Mouse (Mus musculus): Measurements from ENCODE around the gene Pou3f1.
"Not testable (repeated sequence)": the region's sequence is repeated elsewhere in the genome, so short reads cannot be mapped to it uniquely, and the experiment has no call there.

The Pou3f1 gene

GRCm38 (mm10) chr4:124685897-124686402 is 29.3 kb downstream of the Pou3f1 start:
- no peak for ATAC-seq (ENCODE audit: low TSS enrichment)

DNA sequence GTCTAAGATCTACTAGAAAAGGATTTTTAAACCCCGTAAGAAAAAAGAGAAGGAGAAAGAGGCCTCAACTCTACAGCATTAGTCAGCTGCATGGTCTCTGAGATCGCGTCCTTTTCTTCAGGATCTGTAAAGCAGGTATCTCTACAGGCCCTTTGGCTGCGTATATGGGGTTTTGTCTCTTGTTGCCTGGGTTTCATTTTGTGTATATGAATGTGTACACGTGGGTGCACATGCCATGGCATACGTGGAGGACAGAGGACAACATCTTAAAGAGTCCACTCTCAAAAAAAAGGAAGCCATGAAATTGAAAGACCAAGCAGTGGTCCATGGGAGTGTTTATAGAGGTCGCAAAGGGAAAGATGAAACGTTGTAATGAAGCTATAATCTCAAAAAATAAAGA is 34.8 kb downstream of the Pou3f1 start:
- ATAC-seq (ENCODE audit: low TSS enrichment), result no peak

DNA sequence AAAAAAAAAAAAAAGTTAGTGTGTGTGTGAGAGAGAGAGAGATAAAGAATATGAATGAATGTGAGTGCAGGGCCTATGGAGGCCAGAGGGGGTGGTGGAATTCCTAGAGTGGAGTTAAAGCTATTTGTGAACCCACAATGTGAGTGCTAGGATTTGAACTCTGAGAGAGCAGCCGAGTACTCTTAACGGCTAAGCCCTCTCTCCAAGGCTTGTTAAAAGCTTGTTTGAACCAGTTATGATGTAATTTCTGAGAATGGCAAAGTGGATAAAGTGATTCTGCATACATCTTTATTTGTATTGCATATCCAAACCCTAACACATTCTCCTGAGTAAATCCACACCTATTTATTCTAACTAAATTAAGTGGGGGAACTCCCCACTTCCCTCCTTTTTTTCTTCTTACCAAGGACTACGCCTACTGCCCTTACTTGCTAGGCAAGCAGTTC is 35.8 kb downstream of the Pou3f1 start:
- no peak for ATAC-seq (ENCODE audit: low TSS enrichment)

- peak; percentile 100 for ATAC-seq (ENCODE audit: low TSS enrichment)
Measured at GRCm38 (mm10) chr4:124693135-124693894, 36.7 kb downstream of the Pou3f1 start, which contains the start of gene Utp11. Gene Utp11, minus strand, starts transcription at chr4:124693600.

DNA sequence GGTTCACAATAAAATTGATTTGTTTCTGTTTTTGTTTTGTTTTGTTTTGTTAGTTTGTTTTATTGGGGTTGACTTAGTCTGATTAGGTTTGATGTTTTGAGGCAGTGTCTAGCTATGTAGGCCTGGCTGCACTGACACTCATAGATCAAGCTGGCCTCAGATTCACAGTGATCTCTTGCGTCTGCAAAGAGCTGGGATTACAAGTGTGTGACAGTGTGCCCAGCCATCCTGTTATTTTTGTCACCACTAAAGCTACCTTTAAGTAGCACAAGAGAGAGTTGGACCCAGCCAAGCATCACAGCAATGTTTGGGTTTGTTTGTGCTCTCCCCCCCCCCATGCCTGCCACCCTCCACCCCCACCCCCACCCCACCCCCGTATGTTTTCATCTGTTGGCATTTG is 38.0 kb downstream of the Pou3f1 start:
- ATAC-seq (ENCODE audit: low TSS enrichment), result no peak

- no peak for ATAC-seq (ENCODE audit: low TSS enrichment)
Measured at GRCm38 (mm10) chr4:124695786-124696516, 39.3 kb downstream of the Pou3f1 start.

GRCm38 (mm10) chr4:124699791-124700190 is 43.2 kb downstream of the Pou3f1 start:
- no peak for ATAC-seq (ENCODE audit: low TSS enrichment)

GRCm38 (mm10) chr4:124700248-124700971 is 43.8 kb downstream of the Pou3f1 start, which contains the start of gene Fhl3:
Gene Fhl3, plus strand, starts transcription at chr4:124700701.
- ATAC-seq (ENCODE audit: low TSS enrichment), result no peak

GRCm38 (mm10) chr4:124701052-124701845 is 44.6 kb downstream of the Pou3f1 start:
- ATAC-seq (ENCODE audit: low TSS enrichment), result no peak

DNA sequence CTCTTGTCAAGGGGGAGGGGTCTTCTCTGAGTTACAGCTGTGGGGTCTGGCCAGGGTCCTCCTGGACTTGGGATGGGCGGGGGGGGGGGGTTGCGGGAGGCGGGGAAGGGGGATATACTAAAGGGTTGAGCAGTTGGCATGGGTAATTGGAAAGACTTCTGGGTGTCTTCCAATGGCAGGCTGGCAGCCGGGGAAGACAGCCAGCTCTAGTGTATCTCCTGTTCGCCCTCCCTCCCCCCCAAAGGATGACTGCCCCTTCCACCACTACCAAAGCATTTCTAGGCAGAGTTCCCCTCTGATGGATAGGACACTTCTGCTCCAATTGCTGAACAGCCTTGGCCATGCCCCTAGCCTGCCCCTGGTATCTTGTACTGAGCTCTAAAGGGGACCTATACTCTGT is 45.3 kb downstream of the Pou3f1 start:
- ATAC-seq (ENCODE audit: low TSS enrichment), result no peak

DNA sequence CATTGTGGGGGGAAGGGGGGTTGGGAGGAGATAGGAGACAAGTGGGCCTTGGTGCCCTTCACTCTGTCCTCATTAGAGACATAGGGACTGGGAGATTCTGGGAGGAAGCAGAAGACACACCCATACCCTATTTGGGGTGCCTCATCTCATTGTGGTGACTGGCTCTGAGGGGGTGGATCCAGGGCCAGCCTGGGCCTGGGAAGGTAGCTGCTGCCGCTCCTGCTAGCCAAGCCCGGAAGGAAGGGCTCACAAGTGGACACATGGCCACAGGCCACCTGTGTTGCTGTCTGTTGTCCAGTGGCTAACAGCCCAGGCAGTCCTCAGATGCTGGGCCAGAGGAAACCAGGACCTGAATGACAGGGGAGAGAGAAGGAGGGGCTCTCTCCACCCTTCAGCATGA is 46.8 kb downstream of the Pou3f1 start:
- no peak for ATAC-seq (ENCODE audit: low TSS enrichment)

DNA sequence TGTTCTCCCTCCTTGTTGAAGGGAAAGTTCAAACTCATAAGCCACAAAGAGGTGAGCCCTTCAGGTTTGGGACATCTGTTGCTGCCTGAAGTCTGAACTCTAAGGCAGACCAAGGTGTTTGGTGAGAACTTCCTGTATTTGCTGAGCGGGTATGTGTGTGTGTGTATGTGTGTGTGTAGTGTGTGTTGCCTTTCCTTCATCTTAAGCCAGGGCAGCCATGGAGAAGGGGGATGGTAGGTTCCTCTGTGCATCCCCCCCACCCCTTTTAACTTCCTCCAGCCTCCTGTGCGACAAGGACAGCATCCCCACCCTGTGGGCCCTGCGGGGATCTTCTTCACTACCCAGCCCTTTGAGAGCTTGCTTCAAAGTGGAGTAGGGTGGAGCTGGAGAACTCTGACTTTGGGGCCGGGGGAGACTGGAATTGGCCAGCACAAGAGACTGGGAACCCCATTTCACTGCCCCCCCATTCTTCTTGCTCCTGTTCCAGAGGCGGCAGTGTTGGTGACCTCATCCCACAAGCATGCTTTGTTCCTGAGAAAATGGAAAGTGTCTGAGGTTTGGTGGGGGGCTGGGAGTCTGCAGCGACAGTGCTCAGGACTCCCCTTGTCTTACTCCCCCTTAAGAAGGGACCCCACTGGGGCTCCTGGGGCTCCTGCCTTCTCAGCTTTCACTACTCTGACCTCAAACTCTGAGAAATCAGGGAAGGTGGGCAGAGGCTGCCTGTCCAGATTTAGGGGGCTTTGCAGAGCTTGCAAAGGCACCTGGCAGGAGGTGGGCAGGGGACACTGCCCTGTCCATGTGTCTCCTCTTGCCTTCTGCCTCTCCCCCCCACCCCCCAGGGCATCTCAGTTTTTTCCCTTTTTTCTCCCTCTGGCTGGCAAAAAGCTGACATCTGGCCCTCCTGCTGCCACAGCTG is 47.5 kb downstream of the Pou3f1 start:
- no peak for ATAC-seq (ENCODE audit: low TSS enrichment)

DNA sequence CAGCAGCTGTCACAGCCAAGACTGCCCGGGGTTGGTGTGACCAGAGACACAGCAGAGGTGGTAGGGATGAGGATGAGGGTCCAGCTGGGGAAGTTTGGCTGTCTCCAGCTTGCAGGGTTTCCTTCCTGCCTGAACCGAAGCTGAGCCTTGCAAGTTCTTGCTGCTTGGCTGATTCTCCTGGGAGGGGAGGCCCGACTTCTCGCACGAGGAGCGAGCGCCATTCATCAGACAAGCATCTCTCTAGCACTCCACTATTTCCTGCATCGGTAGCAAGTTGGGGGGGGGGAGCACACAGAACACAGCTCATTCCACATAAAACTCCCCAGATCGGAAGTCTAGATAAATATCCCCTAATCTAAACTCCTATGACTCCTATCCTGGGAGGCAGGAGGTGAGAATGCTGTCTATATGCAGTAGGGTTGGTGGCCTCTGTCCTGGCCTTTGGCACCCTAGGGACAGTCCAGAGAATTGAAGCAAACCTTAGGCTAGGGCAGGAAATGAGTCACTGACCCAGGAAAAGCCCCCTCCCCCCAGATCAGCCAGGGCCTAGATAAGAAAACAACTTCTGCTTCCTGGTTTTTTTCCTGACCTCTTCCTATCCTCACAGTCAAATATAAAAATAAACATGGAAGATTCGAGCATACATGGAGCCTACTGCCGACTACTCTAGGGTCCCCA is 48.3 kb downstream of the Pou3f1 start:
- ATAC-seq (ENCODE audit: low TSS enrichment), result no peak

DNA sequence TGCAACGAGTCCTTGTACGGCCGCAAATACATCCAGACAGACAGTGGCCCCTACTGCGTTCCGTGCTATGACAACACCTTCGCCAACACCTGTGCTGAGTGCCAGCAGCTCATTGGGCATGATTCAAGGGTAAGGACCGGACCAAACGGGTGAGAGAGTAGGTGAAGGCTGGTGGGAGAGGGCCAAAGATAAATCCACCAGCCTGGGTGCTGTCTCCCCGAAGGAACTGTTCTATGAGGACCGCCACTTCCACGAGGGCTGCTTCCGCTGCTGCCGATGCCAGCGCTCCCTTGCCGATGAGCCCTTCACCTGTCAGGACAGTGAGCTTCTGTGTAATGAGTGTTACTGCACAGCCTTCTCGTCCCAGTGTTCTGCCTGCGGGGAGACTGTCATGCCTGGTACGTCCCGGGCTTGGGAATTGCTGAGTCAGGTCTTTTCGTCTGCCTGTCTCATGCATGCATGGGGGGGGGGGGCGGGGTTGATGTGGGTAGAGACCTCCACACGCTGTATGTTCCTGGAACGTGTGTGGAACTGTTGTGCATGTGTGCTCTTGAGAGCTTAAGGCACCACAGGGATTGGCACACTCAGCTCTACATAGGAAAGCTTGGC is 49.2 kb downstream of the Pou3f1 start:
- no peak for ATAC-seq (ENCODE audit: low TSS enrichment)

DNA sequence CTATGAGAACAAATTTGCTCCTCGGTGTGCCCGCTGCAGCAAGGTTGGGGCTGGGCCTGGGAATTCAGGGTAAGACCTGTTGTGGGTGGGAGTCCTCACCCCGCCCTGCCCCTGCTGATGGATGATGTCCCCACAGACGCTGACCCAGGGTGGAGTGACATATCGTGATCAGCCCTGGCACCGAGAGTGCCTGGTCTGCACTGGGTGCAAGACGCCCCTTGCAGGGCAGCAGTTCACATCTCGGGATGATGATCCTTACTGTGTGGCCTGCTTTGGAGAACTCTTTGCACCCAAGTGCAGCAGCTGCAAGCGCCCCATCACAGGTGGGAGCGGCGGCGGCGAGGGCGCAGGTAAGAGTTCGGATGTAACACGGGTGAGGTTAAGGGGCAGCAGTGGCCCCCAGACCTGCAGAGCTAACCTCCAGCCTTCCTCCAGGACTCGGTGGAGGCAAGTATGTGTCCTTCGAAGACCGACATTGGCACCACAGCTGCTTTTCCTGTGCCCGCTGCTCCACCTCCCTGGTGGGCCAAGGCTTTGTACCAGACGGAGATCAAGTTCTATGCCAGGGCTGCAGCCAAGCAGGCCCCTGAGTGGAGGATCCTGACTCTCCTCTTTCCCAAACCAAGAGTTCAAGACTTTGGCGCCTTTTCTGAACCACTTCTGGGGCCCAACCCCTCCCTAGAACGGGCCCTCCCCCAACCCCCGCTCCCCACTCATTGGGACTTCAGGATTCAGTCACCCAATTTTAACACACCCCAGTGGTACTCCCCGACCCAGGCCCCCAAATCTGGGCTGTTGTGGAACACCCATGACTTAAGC is 51.0 kb downstream of the Pou3f1 start:
- not testable (repeated sequence) for ATAC-seq (ENCODE audit: low TSS enrichment)

GRCm38 (mm10) chr4:124708200-124708517 is 51.6 kb downstream of the Pou3f1 start:
- not testable (repeated sequence) for ATAC-seq (ENCODE audit: low TSS enrichment)

DNA sequence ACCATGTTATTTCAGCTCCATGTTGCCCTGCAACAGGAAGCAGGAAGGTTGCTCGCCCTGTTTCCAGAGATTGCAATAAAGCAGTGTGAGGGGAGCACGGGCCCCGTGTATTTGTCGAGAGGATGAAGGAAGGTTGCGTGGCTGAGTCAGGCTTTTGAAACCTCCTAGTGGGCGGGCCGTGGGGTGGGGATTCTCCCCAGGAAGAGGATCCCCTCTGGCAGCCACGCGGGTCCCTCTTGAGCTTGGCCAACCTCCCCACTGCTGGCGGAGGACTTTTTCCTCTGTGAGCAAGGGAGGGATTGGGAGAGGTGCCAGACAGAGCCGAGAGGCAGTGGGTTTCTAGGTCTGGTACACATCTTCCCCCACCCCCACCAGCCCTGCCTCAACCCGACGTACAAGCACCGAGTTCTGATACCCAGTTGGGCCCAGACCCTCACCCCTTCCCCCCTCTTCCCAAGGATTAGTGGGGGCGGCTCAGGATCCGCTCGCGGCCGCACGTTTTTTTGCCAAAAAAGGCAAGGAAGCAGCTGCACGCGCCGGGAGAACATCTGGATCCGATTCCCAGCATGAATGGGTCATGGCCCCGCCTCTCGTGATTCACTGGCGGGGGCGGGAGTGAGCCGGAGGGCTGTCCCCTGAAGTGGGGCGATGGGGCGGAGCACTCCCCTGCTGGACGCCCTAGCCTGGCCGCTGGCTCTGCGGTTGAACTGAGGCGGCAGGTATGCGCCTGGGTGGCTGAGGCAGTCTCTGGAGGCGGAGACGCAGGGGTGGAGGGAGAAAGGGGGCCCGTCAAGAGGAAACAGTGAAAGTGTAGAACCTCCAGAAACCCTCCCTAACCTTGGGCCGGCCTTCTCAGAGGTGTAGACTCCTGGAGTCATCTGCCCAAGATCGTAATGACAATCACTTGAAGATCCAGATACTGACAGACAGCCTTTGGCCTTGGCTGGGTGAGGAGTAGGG is 52.2 kb downstream of the Pou3f1 start:
- peak; percentile 51; the same call in 1 of the 2 replicates for ATAC-seq (ENCODE audit: low TSS enrichment)
